Mouse (Mus musculus) lung, postnatal 0 days (tissue): ENCODE measurements around the gene Ddx4.
A peak's percentile ranks its signal among the peaks of the same experiment; 100 is the strongest.

Experiments
- CTCF ChIP-seq: IDR thresholded peaks from 2 replicates; pipeline ENCODE4 v1.5.1; 2016; ENCODE audit warnings: antibody characterized with exemption, mild to moderate bottlenecking
- EP300 ChIP-seq: IDR thresholded peaks from 2 replicates; pipeline ENCODE4 v1.6.1; 2016; ENCODE audit warnings: antibody characterized with exemption, mild to moderate bottlenecking, control low read depth

- peak; percentile 96 for TF ChIP-seq CTCF
- peak; percentile 58 for TF ChIP-seq EP300
Observed at GRCm38 (mm10) chr13:112673899-112674447, 21.7 kb upstream of the Ddx4 start.
